Mouse (Mus musculus): Measurements from ENCODE around the gene Defa22.
"Not testable (repeated sequence)": the region's sequence is repeated elsewhere in the genome, so short reads cannot be mapped to it uniquely, and the experiment has no call there.

Defa22 gene

GRCm38 (mm10) chr8:21161977-21162376 lies at the start of gene Defa22:
Defa22 (plus strand) TSS chr8:21162277.
- not testable (repeated sequence) for DNase-seq

- not testable (repeated sequence) for DNase-seq
Observed at GRCm38 (mm10) chr8:21134342-21134741, 27.7 kb upstream of the Defa22 start, which contains the start of gene Defa30. Defa30 (plus strand) TSS chr8:21134642.

- not testable (repeated sequence) for DNase-seq
Observed at GRCm38 (mm10) chr8:21191314-21191713, 29.2 kb downstream of the Defa22 start, which contains the start of gene Defa31. Defa31 (plus strand) TSS chr8:21191614.

- DNase-seq = not testable (repeated sequence)
Observed at GRCm38 (mm10) chr8:21201261-21201660, 39.2 kb downstream of the Defa22 start, which contains the start of gene Gm15293. Gm15293 (plus strand) TSS chr8:21201561.

Measured in cerebellum, adult 11 months (tissue).